Mouse (Mus musculus): ENCODE data around the gene Ankrd44. TPM values are rescaled to one million over a fixed set of nuclear protein-coding genes. Genes with fewer than 3 reads are reported as not detected.
A peak's percentile ranks its signal among the peaks of the same experiment; 100 is the strongest.

Ankrd44 gene
- polyA plus RNA-seq, 1 experiment from 2014 or later = 33.0 TPM

GRCm38 (mm10) chr1:54932456-54933115, 6.4 kb upstream of the Ankrd44 start:
- 93% methylated on average over 1 of the region's 1 CpGs for WGBS (ENCODE audit: missing documents)
- Histone ChIP-seq H3K4me3 (ENCODE audit: inconsistent target) (no peak overlapping the region), H3K79me2 (ENCODE audit: inconsistent target) (no peaks in the 10 kb centered on the region), H3K36me3 (ENCODE audit: inconsistent target) (no peaks in the 10 kb centered on the region), H3K27ac (no peak overlapping the region)

- no peak overlapping the region for H3K4me3 ChIP-seq (ENCODE audit: inconsistent target)
- WGBS (ENCODE audit: missing documents) = 92% methylated on average over 5 of the region's 5 CpGs
Observed at GRCm38 (mm10) chr1:54931231-54931630, 5.0 kb upstream of the Ankrd44 start.

GRCm38 (mm10) chr1:54930670-54931200, 4.5 kb upstream of the Ankrd44 start:
- Histone ChIP-seq H3K79me2 (ENCODE audit: inconsistent target) (no peaks in the 10 kb centered on the region), H3K4me3 (ENCODE audit: inconsistent target) (no peak overlapping the region), H3K36me3 (ENCODE audit: inconsistent target) (no peaks in the 10 kb centered on the region), H3K27ac (no peak overlapping the region)
- WGBS (ENCODE audit: missing documents) = 96% methylated on average over 7 of the region's 8 CpGs

More at GRCm38 (mm10) chr1:54931231-54931630, 5.0 kb upstream of the Ankrd44 start:
- H3K36me3 ChIP-seq (ENCODE audit: inconsistent target) = no peaks in the 10 kb centered on the region
- no peak overlapping the region for H3K27ac ChIP-seq
- no peaks in the 10 kb centered on the region for H3K79me2 ChIP-seq (ENCODE audit: inconsistent target)

- peak overlapping the region; percentile 54 for H3K4me3 ChIP-seq (ENCODE audit: inconsistent target)
- H3K27ac ChIP-seq = peak overlapping the region; percentile 21; the same call in 1 of the 2 replicates
- 2% methylated on average over 28 of the region's 30 CpGs for WGBS (ENCODE audit: missing documents)
- H3K36me3 ChIP-seq (ENCODE audit: inconsistent target) = no peaks in the 10 kb centered on the region
- peaks cover 42% of the 10 kb centered on the region for H3K79me2 ChIP-seq (ENCODE audit: inconsistent target)
Observed at GRCm38 (mm10) chr1:54925451-54925934, 694 bp downstream of the Ankrd44 start.

GRCm38 (mm10) chr1:54924760-54925159, 1.4 kb downstream of the Ankrd44 start:
- peaks cover 49% of the 10 kb centered on the region for H3K79me2 ChIP-seq (ENCODE audit: inconsistent target)
- WGBS (ENCODE audit: missing documents) = 67% methylated on average over 7 of the region's 7 CpGs
- H3K27ac ChIP-seq = peak overlapping the region; percentile 21
- H3K36me3 ChIP-seq (ENCODE audit: inconsistent target) = no peaks in the 10 kb centered on the region
- peak overlapping the region; percentile 54; the same call in 1 of the 2 replicates for H3K4me3 ChIP-seq (ENCODE audit: inconsistent target)

- Histone ChIP-seq H3K27ac (peak overlapping the region; percentile 55), H3K36me3 (ENCODE audit: inconsistent target) (no peaks in the 10 kb centered on the region), H3K4me3 (ENCODE audit: inconsistent target) (no peak overlapping the region), H3K79me2 (ENCODE audit: inconsistent target) (peaks cover 54% of the 10 kb centered on the region)
- 59% methylated on average over 4 of the region's 4 CpGs for WGBS (ENCODE audit: missing documents)
Observed at GRCm38 (mm10) chr1:54924309-54924685, 1.9 kb downstream of the Ankrd44 start.

- peak overlapping the region; percentile 55 for H3K27ac ChIP-seq
- no peak overlapping the region for H3K4me3 ChIP-seq (ENCODE audit: inconsistent target)
Observed at GRCm38 (mm10) chr1:54923366-54924308, 2.5 kb downstream of the Ankrd44 start.

GRCm38 (mm10) chr1:54922707-54923106, 3.5 kb downstream of the Ankrd44 start:
- H3K36me3 ChIP-seq (ENCODE audit: inconsistent target) = no peaks in the 10 kb centered on the region
- no peak overlapping the region for H3K4me3 ChIP-seq (ENCODE audit: inconsistent target)
- WGBS (ENCODE audit: missing documents) = 83% methylated on average over 8 of the region's 8 CpGs
- peak overlapping the region; percentile 55 for H3K27ac ChIP-seq
- H3K79me2 ChIP-seq (ENCODE audit: inconsistent target) = peaks cover 70% of the 10 kb centered on the region

More at GRCm38 (mm10) chr1:54923366-54924308, 2.5 kb downstream of the Ankrd44 start:
- WGBS (ENCODE audit: missing documents) = 43% methylated on average over 6 of the region's 6 CpGs
- Histone ChIP-seq H3K36me3 (ENCODE audit: inconsistent target) (no peaks in the 10 kb centered on the region), H3K79me2 (ENCODE audit: inconsistent target) (peaks cover 61% of the 10 kb centered on the region)

- Histone ChIP-seq H3K4me3 (ENCODE audit: inconsistent target) (no peak overlapping the region), H3K27ac (peak overlapping the region; percentile 55), H3K36me3 (ENCODE audit: inconsistent target) (no peaks in the 10 kb centered on the region), H3K79me2 (ENCODE audit: inconsistent target) (peaks cover 76% of the 10 kb centered on the region)
- 87% methylated on average over 10 of the region's 12 CpGs for WGBS (ENCODE audit: missing documents)
Observed at GRCm38 (mm10) chr1:54922025-54922574, 4.1 kb downstream of the Ankrd44 start.

GRCm38 (mm10) chr1:54920132-54920531, 6.1 kb downstream of the Ankrd44 start:
- Histone ChIP-seq H3K36me3 (ENCODE audit: inconsistent target) (no peaks in the 10 kb centered on the region), H3K27ac (no peak overlapping the region), H3K79me2 (ENCODE audit: inconsistent target) (peaks cover 90% of the 10 kb centered on the region), H3K4me3 (ENCODE audit: inconsistent target) (no peak overlapping the region)
- WGBS (ENCODE audit: missing documents) = 45% methylated on average over 3 of the region's 4 CpGs

GRCm38 (mm10) chr1:54916456-54916855, 9.7 kb downstream of the Ankrd44 start:
- peaks cover 89% of the 10 kb centered on the region for H3K79me2 ChIP-seq (ENCODE audit: inconsistent target)
- no peak overlapping the region for H3K4me3 ChIP-seq (ENCODE audit: inconsistent target)
- no peak overlapping the region for H3K27ac ChIP-seq
- WGBS (ENCODE audit: missing documents) = 74% methylated on average over 4 of the region's 4 CpGs
- no peaks in the 10 kb centered on the region for H3K36me3 ChIP-seq (ENCODE audit: inconsistent target)

- H3K27ac ChIP-seq = peak overlapping the region; percentile 73
- 9% methylated on average over 9 of the region's 9 CpGs for WGBS (ENCODE audit: missing documents)
- H3K79me2 ChIP-seq (ENCODE audit: inconsistent target) = peaks cover 89% of the 10 kb centered on the region
- no peak overlapping the region for H3K4me3 ChIP-seq (ENCODE audit: inconsistent target)
- no peaks in the 10 kb centered on the region for H3K36me3 ChIP-seq (ENCODE audit: inconsistent target)
Observed at GRCm38 (mm10) chr1:54914387-54914786, 11.8 kb downstream of the Ankrd44 start.

GRCm38 (mm10) chr1:54913379-54913873, 12.8 kb downstream of the Ankrd44 start:
- Histone ChIP-seq H3K27ac (peak overlapping the region; percentile 73), H3K79me2 (ENCODE audit: inconsistent target) (peaks cover 89% of the 10 kb centered on the region), H3K36me3 (ENCODE audit: inconsistent target) (no peaks in the 10 kb centered on the region), H3K4me3 (ENCODE audit: inconsistent target) (no peak overlapping the region)
- WGBS (ENCODE audit: missing documents) = 6% methylated on average over 3 of the region's 3 CpGs

- peaks cover 89% of the 10 kb centered on the region for H3K79me2 ChIP-seq (ENCODE audit: inconsistent target)
- H3K4me3 ChIP-seq (ENCODE audit: inconsistent target) = no peak overlapping the region
- H3K36me3 ChIP-seq (ENCODE audit: inconsistent target) = no peaks in the 10 kb centered on the region
- H3K27ac ChIP-seq = no peak overlapping the region
Observed at GRCm38 (mm10) chr1:54913063-54913335, 13.2 kb downstream of the Ankrd44 start.

Data from macrophage (primary cell).